Mouse (Mus musculus) frontal cortex, adult 2 months (tissue): ENCODE measurements around the gene Bysl. TPM values are rescaled to one million over a fixed set of nuclear protein-coding genes. Genes with fewer than 3 reads are reported as not detected.

Experiments
- DNase-seq, 2 experiments: peaks; one replicate each; pipeline ENCODE4 v3.0.0; 2022; ENCODE audit warnings: low spot score in 1 of 2; ENCODE audit errors: extremely low spot score in 1 of 2
- polyA plus RNA-seq: library from polyadenylated mRNA; depleted of rRNA; stranded (reverse); fragments of >200 nt; gene quantifications from 2 replicates; pipeline ENCODE4 v1.2.3, GENCODE M21; 2012; rRNA removed

Gene Bysl
- polyA plus RNA-seq, 1 experiment = 18.0 TPM

DNA sequence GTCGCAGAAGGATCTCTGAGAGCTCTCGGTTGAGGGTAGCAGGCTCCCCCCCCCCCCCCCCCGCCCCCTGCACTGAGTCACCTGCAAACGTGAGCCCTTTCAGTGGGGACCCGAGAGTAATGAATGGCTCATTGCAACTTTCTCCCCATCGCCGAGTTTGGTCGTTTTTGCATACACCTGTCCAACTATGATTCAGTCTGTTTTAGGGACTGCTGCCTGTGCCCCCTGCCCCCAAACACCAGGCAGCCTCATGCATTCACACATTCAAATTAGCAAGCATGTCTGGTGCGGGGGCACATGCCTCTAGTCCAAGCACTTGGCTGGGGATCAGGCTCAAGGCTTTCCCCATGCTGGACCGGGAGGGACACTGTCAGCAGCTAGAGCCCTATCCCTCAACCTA lies 56.7 kb downstream of the Bysl start:
- no peak for DNase-seq

- no peak for DNase-seq
Observed at GRCm38 (mm10) chr17:47552994-47553393, 58.3 kb downstream of the Bysl start.

DNA sequence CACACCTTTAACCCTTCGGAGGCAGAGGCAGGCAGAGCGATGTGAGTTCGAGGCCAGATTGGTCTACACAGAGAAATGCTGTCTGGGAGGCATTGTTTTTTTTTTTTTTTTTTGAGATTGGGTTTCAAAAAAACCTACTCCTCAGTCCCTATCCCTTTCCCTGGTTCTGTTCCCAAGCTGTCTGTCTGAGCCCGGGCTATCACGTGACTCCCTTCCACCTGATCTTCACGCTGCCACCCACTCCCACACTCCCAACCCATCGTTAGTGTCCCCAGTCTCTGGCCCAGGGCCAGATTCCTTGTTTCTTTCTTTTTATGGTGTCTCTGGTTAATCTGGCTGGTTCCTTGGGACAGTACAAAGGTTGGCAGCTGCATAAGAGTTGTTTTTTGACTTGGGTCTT lies 60.2 kb downstream of the Bysl start:
- DNase-seq = no peak

Other genes with a start within 250 kb of the Bysl start
- 47.0 and 48.9 TPM in 2 replicates for gene Mrps10, start 242.6 kb downstream of the Bysl start, polyA plus RNA-seq
- gene Guca1b, start 226.1 kb downstream of the Bysl start, polyA plus RNA-seq = 0.52 and 1.4 TPM in 2 replicates
- gene Guca1a, start 210.9 kb downstream of the Bysl start, polyA plus RNA-seq = 0.38 and 0.66 TPM in 2 replicates
- gene AI661453, start 174.9 kb downstream of the Bysl start, polyA plus RNA-seq = 0.23 and 0.24 TPM in 2 replicates
- 0.13 and 0.28 TPM in 2 replicates for gene 1700001C19Rik, start 174.1 kb downstream of the Bysl start, polyA plus RNA-seq
- gene Taf8, start 109.2 kb downstream of the Bysl start, polyA plus RNA-seq = 30.5 and 32.6 TPM in 2 replicates
- 34.4 and 36.0 TPM in 2 replicates for gene Ccnd3, start 106.4 kb downstream of the Bysl start, polyA plus RNA-seq
- gene Med20, start 90 bp upstream of the Bysl start, polyA plus RNA-seq = 33.2 and 34.6 TPM in 2 replicates
- gene Gm20517, start 97 bp upstream of the Bysl start, polyA plus RNA-seq = 3.5 and 3.7 TPM in 2 replicates
- 12.4 and 13.1 TPM in 2 replicates for gene Usp49, start 19.2 kb upstream of the Bysl start, polyA plus RNA-seq
- gene Tomm6, start 76.9 kb upstream of the Bysl start, polyA plus RNA-seq = 143 and 168 TPM in 2 replicates
- gene Frs3, start 77.5 kb upstream of the Bysl start, polyA plus RNA-seq = 39.1 and 39.9 TPM in 2 replicates
- gene Gm21981, start 83.0 kb upstream of the Bysl start, polyA plus RNA-seq = 4.3 and 6.6 TPM in 2 replicates
- 1.0 TPM in 1 of 2 replicates, not detected in the other for gene Prickle4, start 83.2 kb upstream of the Bysl start, polyA plus RNA-seq
- not detected in 2 replicates for gene Pgc, start 115.3 kb upstream of the Bysl start, polyA plus RNA-seq
- gene Tfeb, start 125.5 kb upstream of the Bysl start, polyA plus RNA-seq = 9.5 and 9.9 TPM in 2 replicates
- 3.8 and 4.6 TPM in 2 replicates for gene Mdfi, start 223.2 kb upstream of the Bysl start, polyA plus RNA-seq